Mouse (Mus musculus): Measurements from ENCODE around the gene Dock1. TPM values are rescaled to one million over a fixed set of nuclear protein-coding genes. Genes with fewer than 3 reads are reported as not detected.

Gene Dock1
- total RNA-seq, 1 experiment: 24.3 TPM

DNA sequence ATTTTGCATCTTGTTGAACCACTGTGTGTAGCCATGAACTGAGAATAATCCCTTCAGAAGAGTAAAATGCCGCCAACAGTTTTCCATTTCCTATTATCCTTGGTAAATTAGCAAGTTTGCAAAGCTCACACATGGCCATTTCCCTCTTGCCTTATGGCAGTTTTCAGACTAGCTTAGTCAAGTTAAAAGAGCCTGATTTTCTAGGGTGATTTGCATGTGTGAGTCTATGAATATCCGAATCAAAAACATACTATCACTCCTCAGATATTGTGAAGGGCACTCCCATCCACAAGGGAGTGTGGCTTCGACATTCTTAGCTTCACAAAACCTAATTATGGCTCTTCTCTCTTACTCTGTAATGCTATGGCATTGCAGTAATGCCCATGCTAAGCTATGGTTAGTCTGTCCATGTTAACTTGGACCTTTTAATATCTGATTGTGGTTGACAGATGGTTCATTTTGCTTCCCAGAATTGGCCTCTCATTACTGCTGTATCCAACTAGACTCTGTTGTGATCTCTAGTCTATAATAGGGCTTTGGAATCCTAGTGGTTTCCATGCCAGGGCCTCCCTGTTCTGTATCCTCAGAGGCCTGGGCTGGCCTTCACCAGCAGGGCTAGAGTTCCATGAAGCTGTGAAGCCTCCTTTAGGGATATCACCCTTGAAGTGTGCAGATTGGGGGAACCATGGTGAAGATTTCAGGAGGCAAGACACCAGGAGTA is 60.1 kb downstream of the Dock1 start:
- H3K4me1 ChIP-seq (ENCODE audit: control insufficient read depth in 2 of 2, insufficient read depth in 2 of 2, low read length in 2 of 2, poor library complexity in 1 of 2): peaks cover 2 to 3% of the 10 kb centered on the region in 2 experiments; a peak in 2 of 4 replicates
- no peaks in the 10 kb centered on the region; the same call in 1 of the 2 replicates for H3K36me3 ChIP-seq (ENCODE audit: control insufficient read depth, insufficient read depth, low read length, poor library complexity, severe bottlenecking)
- H3K27ac ChIP-seq (ENCODE audit: insufficient read depth, low read depth, low read length, poor library complexity, severe bottlenecking): no peak overlapping the region
- no peak overlapping the region for H3K4me3 ChIP-seq (ENCODE audit: insufficient read depth in 1 of 2, low read depth in 1 of 2, low read length in 2 of 2, poor library complexity in 1 of 2, severe bottlenecking in 1 of 2)
- H3K9ac ChIP-seq (ENCODE audit: insufficient read depth, low read depth, low read length, poor library complexity, severe bottlenecking): no peak overlapping the region
- DNase-seq (ENCODE audit: low read depth, low spot score): no peak
- TF ChIP-seq HCFC1 (IDR thresholded peaks at IDR 0.05; ENCODE audit: borderline replicate concordance, insufficient read depth, low read length) (no peak), ZC3H11A (IDR thresholded peaks at IDR 0.05; ENCODE audit: borderline replicate concordance, low read depth, low read length) (no peak), ZNF384 (IDR thresholded peaks at IDR 0.05; ENCODE audit: low read depth, low read length) (no peak), MAFK (IDR thresholded peaks at IDR 0.05; ENCODE audit: insufficient read depth, low read depth, low read length) (no peak), CHD2 (IDR thresholded peaks at IDR 0.05; ENCODE audit: low read depth, low read length) (no peak)
- H3K9me3 ChIP-seq (ENCODE audit: control insufficient read depth, insufficient read depth, low read depth, low read length): no peaks in the 10 kb centered on the region
- in situ Hi-C loops (cut with MboI; ENCODE audit: low sequenced_read_pairs in 2 of 2, unreplicated experiment in 2 of 2): no loop called here

DNA sequence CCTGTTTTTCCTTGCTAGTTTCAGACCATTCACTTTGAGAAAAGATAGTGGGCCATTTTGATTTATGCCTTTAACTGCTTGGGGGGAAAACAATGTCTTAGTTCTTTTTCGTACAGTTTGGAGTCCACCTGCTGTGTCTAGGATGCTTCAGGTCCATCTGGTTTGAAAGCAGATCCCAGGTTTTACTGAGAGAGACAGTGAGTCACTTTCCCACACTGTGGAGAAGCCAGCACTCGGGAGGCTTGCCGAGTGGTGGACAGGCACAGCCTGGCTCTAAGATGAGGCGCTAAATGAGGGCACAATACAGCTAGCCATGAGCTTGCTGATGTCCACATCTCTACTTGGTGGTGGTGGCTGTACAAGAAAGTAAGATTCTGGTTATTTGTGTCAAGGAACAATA is 76.6 kb downstream of the Dock1 start:
- Histone ChIP-seq H3K27ac (ENCODE audit: insufficient read depth, low read depth, low read length, poor library complexity, severe bottlenecking) (no peak overlapping the region), H3K4me1 (ENCODE audit: control insufficient read depth in 2 of 2, insufficient read depth in 2 of 2, low read length in 2 of 2, poor library complexity in 1 of 2) (peaks cover 0 to 4% of the 10 kb centered on the region in 2 experiments; a peak in 1 of 4 replicates), H3K9ac (ENCODE audit: insufficient read depth, low read depth, low read length, poor library complexity, severe bottlenecking) (no peak overlapping the region), H3K4me3 (ENCODE audit: insufficient read depth in 1 of 2, low read depth in 1 of 2, low read length in 2 of 2, poor library complexity in 1 of 2, severe bottlenecking in 1 of 2) (no peak overlapping the region), H3K36me3 (ENCODE audit: control insufficient read depth, insufficient read depth, low read length, poor library complexity, severe bottlenecking) (peaks cover 12% of the 10 kb centered on the region), H3K9me3 (ENCODE audit: control insufficient read depth, insufficient read depth, low read depth, low read length) (no peaks in the 10 kb centered on the region)
- in situ Hi-C loops (cut with MboI; ENCODE audit: low sequenced_read_pairs in 2 of 2, unreplicated experiment in 2 of 2): no loop called here
- TF ChIP-seq ZNF384 (IDR thresholded peaks at IDR 0.05; ENCODE audit: low read depth, low read length) (no peak), MAFK (IDR thresholded peaks at IDR 0.05; ENCODE audit: insufficient read depth, low read depth, low read length) (no peak), ZC3H11A (IDR thresholded peaks at IDR 0.05; ENCODE audit: borderline replicate concordance, low read depth, low read length) (no peak), CHD2 (IDR thresholded peaks at IDR 0.05; ENCODE audit: low read depth, low read length) (no peak), HCFC1 (IDR thresholded peaks at IDR 0.05; ENCODE audit: borderline replicate concordance, insufficient read depth, low read length) (no peak)
- DNase-seq (ENCODE audit: low read depth, low spot score): no peak

DNA sequence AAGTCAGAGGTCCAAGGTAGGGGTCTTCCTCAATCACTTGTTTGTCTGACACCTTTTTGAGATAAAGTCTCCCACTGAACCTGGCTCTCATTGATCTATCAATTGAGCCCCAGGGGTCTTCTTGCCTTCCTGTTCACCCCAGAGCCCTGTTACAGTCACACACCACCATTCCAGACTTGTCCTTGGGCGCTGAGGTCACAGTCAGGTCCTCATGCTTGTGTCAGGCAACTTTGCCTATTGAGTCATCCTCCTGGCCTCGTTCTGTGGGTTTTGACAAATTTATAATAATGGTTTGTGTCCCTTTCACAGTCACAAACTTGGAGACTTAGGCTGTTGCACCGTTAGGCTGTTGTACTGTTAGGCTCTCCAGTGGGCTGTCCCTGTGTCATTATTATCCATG is 77.9 kb downstream of the Dock1 start:
- DNase-seq (ENCODE audit: low read depth, low spot score): no peak
- Histone ChIP-seq H3K9me3 (ENCODE audit: control insufficient read depth, insufficient read depth, low read depth, low read length) (no peaks in the 10 kb centered on the region), H3K4me1 (ENCODE audit: control insufficient read depth in 2 of 2, insufficient read depth in 2 of 2, low read length in 2 of 2, poor library complexity in 1 of 2) (peaks cover 0 to 4% of the 10 kb centered on the region in 2 experiments; a peak in 1 of 4 replicates), H3K9ac (ENCODE audit: insufficient read depth, low read depth, low read length, poor library complexity, severe bottlenecking) (no peak overlapping the region), H3K4me3 (ENCODE audit: insufficient read depth in 1 of 2, low read depth in 1 of 2, low read length in 2 of 2, poor library complexity in 1 of 2, severe bottlenecking in 1 of 2) (no peak overlapping the region), H3K27ac (ENCODE audit: insufficient read depth, low read depth, low read length, poor library complexity, severe bottlenecking) (no peak overlapping the region), H3K36me3 (ENCODE audit: control insufficient read depth, insufficient read depth, low read length, poor library complexity, severe bottlenecking) (peaks cover 12% of the 10 kb centered on the region)
- TF ChIP-seq ZC3H11A (IDR thresholded peaks at IDR 0.05; ENCODE audit: borderline replicate concordance, low read depth, low read length) (no peak), ZNF384 (IDR thresholded peaks at IDR 0.05; ENCODE audit: low read depth, low read length) (no peak), MAFK (IDR thresholded peaks at IDR 0.05; ENCODE audit: insufficient read depth, low read depth, low read length) (no peak), HCFC1 (IDR thresholded peaks at IDR 0.05; ENCODE audit: borderline replicate concordance, insufficient read depth, low read length) (no peak), CHD2 (IDR thresholded peaks at IDR 0.05; ENCODE audit: low read depth, low read length) (no peak)
- in situ Hi-C loops (cut with MboI; ENCODE audit: low sequenced_read_pairs in 2 of 2, unreplicated experiment in 2 of 2): no loop called here

DNA sequence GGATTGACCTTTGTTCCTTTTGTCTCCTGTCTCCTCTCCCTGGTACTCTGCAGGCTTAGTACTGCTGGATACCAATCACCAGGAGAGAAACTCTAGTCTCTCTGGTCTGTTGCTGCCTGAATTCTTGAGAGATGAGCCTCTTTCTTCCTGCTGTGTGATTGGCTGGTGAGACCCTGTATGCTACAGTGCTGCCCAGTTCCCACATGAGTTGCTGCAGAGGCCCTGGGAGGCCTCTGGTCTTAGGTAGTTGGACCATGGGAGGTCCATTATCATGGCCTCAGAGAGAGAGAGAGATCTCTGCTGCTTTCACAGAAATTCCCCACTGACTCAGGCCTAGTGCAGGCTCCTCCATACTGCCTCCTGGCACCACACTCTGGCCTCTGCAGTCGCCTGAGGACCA is 79.2 kb downstream of the Dock1 start:
- TF ChIP-seq ZNF384 (IDR thresholded peaks at IDR 0.05; ENCODE audit: low read depth, low read length): no peak
- TF ChIP-seq ZC3H11A (IDR thresholded peaks at IDR 0.05; ENCODE audit: borderline replicate concordance, low read depth, low read length): no peak
- TF ChIP-seq CHD2 (IDR thresholded peaks at IDR 0.05; ENCODE audit: low read depth, low read length): no peak
- TF ChIP-seq HCFC1 (IDR thresholded peaks at IDR 0.05; ENCODE audit: borderline replicate concordance, insufficient read depth, low read length): no peak
- TF ChIP-seq MAFK (IDR thresholded peaks at IDR 0.05; ENCODE audit: insufficient read depth, low read depth, low read length): no peak
- in situ Hi-C loops (cut with MboI; ENCODE audit: low sequenced_read_pairs in 2 of 2, unreplicated experiment in 2 of 2): no loop called here
- Histone ChIP-seq H3K4me3 (ENCODE audit: insufficient read depth in 1 of 2, low read depth in 1 of 2, low read length in 2 of 2, poor library complexity in 1 of 2, severe bottlenecking in 1 of 2) (no peak overlapping the region), H3K9ac (ENCODE audit: insufficient read depth, low read depth, low read length, poor library complexity, severe bottlenecking) (no peak overlapping the region), H3K27ac (ENCODE audit: insufficient read depth, low read depth, low read length, poor library complexity, severe bottlenecking) (no peak overlapping the region), H3K9me3 (ENCODE audit: control insufficient read depth, insufficient read depth, low read depth, low read length) (no peaks in the 10 kb centered on the region), H3K36me3 (ENCODE audit: control insufficient read depth, insufficient read depth, low read length, poor library complexity, severe bottlenecking) (peaks cover 13% of the 10 kb centered on the region), H3K4me1 (ENCODE audit: control insufficient read depth in 2 of 2, insufficient read depth in 2 of 2, low read length in 2 of 2, poor library complexity in 1 of 2) (peaks cover 0 to 4% of the 10 kb centered on the region in 2 experiments; a peak in 1 of 4 replicates)
- no peak for DNase-seq (ENCODE audit: low read depth, low spot score)

Data from ES-E14 (cell line).